Mouse (Mus musculus) myocyte (in vitro differentiated cells): ENCODE measurements around the gene Mcat. TPM values are rescaled to one million over a fixed set of nuclear protein-coding genes. Genes with fewer than 3 reads are reported as not detected.

Source experiments
- H3K27me3 ChIP-seq: one replicate; pipeline ENCODE4 v1.6.1; 2011; ENCODE audit not compliant: control insufficient read depth, insufficient read depth, insufficient read length
- H3K36me3 ChIP-seq: one replicate; pipeline ENCODE4 v1.6.1; 2011; ENCODE audit not compliant: control insufficient read depth, insufficient read depth
- H3K4me2 ChIP-seq: one replicate; pipeline ENCODE4 v1.6.1; 2011; ENCODE audit warnings: low read depth, control low read depth
- H3K4me3 ChIP-seq: one replicate; pipeline ENCODE4 v1.5.1; 2011; ENCODE audit warnings: mild to moderate bottlenecking, control low read depth, moderate library complexity
- H3K79me2 ChIP-seq: one replicate; pipeline ENCODE4 v1.6.1; 2011; ENCODE audit not compliant: control insufficient read depth, insufficient read depth
- H3ac ChIP-seq: one replicate; pipeline ENCODE4 v1.6.1; 2011; ENCODE audit not compliant: control insufficient read depth, insufficient read length
- CEBPB ChIP-seq: IDR thresholded peaks from 2 replicates; pipeline ENCODE4 v1.6.1; 2011; ENCODE audit warnings: mild to moderate bottlenecking, moderate library complexity; ENCODE audit not compliant: poor library complexity, insufficient read depth, severe bottlenecking
- E2F4 ChIP-seq: IDR thresholded peaks from one replicate; pipeline ENCODE4 v1.6.1; 2011; ENCODE audit warnings: mild to moderate bottlenecking, control low read depth, moderate library complexity; ENCODE audit not compliant: insufficient read depth
- MAX ChIP-seq: IDR thresholded peaks from one replicate; pipeline ENCODE4 v1.6.1; 2011; ENCODE audit warnings: low read depth, mild to moderate bottlenecking, control low read depth
- MYOD1 ChIP-seq, 3 experiments: IDR thresholded peaks; one replicate each; pipeline ENCODE4 v1.6.1; 2011; ENCODE audit warnings: control low read depth in 2 of 3, low read depth in 2 of 3, mild to moderate bottlenecking in 2 of 3, moderate library complexity in 1 of 3; ENCODE audit not compliant: insufficient read length in 2 of 3, control insufficient read depth in 1 of 3
- MYOG ChIP-seq, 3 experiments: IDR thresholded peaks; one replicate each; pipeline ENCODE4 v1.6.1; 2011; ENCODE audit warnings: control low read depth in 2 of 3, low read depth in 2 of 3, mild to moderate bottlenecking in 2 of 3; ENCODE audit not compliant: insufficient read length in 2 of 3, control insufficient read depth in 1 of 3, insufficient read depth in 1 of 3
- POLR2A ChIP-seq: IDR thresholded peaks from one replicate; pipeline ENCODE4 v1.6.1; 2011; ENCODE audit warnings: low read depth, mild to moderate bottlenecking, control low read depth, moderate library complexity; ENCODE audit not compliant: insufficient read length
- POLR2AphosphoS2 ChIP-seq: IDR thresholded peaks from one replicate; pipeline ENCODE4 v1.6.1; 2011; ENCODE audit warnings: low read depth, control low read depth; ENCODE audit not compliant: insufficient read length
- REST ChIP-seq: IDR thresholded peaks from one replicate; pipeline ENCODE4 v1.6.1; 2011; ENCODE audit warnings: mild to moderate bottlenecking, control low read depth, moderate library complexity; ENCODE audit not compliant: insufficient read depth, insufficient read length
- SRF ChIP-seq: IDR thresholded peaks from one replicate; pipeline ENCODE4 v1.6.1; 2011; ENCODE audit warnings: low read depth; ENCODE audit not compliant: control insufficient read depth, insufficient read length
- TCF12 ChIP-seq: IDR thresholded peaks from one replicate; pipeline ENCODE4 v1.6.1; 2011; ENCODE audit warnings: mild to moderate bottlenecking, control low read depth; ENCODE audit not compliant: poor library complexity, insufficient read depth, severe bottlenecking
- TCF3 ChIP-seq: IDR thresholded peaks from one replicate; pipeline ENCODE4 v1.6.1; 2011; ENCODE audit warnings: low read depth, control low read depth; ENCODE audit not compliant: insufficient read length
- USF1 ChIP-seq: IDR thresholded peaks from one replicate; pipeline ENCODE4 v1.6.1; 2011; ENCODE audit warnings: low read depth, mild to moderate bottlenecking, control low read depth, moderate library complexity
- polyA plus RNA-seq: library from polyadenylated mRNA; unstranded; fragments of >200 nt; fragmentation: generic; extraction: Trizol; gene quantifications from one replicate; pipeline ENCODE4 v1.2.1, GENCODE M21; 2012; ENCODE audit warnings: missing spikeins

Gene Mcat
- polyA plus RNA-seq, 1 experiment = 55.9 TPM

DNA sequence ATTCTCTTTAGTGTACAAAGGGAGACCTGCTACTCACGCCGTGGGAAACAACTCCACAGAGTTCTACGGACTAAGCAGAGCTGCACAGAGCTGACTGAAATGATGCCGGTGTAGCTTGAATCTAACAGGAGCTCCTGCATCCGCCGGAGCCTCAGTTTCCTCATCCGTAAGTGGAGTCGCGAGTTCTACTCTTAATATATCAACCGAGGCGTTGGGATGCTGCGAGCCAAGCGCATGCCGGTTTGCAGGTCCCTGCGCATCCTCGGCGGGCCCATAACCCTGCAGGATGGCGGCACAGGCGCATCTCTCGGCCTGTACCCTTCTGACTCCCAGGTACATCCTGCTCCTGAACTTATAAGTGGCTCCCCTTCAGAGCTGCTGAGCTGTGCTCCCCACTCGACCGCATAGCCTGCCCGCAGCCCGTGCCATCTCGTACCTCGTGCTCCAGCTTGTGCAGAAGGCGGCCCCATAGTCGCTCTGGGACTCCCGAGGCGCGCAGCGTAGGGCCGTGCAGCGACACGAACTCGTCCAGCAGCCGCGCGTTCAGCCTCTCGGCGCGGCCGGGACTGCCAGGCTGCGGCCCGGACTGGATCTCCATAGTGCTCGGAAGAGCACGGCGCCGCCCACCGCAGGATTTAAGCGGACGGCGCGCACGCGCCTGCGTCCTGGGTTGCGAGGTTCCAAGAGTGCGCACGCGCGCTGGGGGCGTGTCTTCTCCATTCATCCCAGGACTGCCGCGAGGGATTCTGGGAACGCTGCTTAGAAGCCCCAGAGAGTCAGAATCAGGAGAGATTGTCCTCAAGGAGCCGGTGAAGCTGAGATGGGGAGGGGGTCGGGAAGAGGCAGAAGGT lies 31.2 kb upstream of the Mcat start, which contains the start of gene Ttll12:
Ttll12 (minus strand) TSS at position 645 of the 851 bp plus-strand sequence.
- H3ac ChIP-seq = peak within 1 kb of the TSS; percentile 56
- peaks cover 49% of the 10 kb centered on the region for H3K79me2 ChIP-seq
- H3K4me2 ChIP-seq = peak within 1 kb of the TSS; percentile 98
- no peak for TF ChIP-seq SRF
- TF ChIP-seq POLR2A = peak; percentile 89
- peak; percentile 6 for TF ChIP-seq TCF3
- no peak for TF ChIP-seq MAX
- TF ChIP-seq USF1 = no peak
- no peak for TF ChIP-seq TCF12
- peak; percentile 80 for TF ChIP-seq POLR2AphosphoS2
- peak; percentile 46 for TF ChIP-seq E2F4
- peak in 2 of 3 experiments; percentile 13 to 54 for TF ChIP-seq MYOG (IDR thresholded peaks at IDR 0.05; ENCODE audit: control insufficient read depth in 1 of 3, insufficient read depth in 1 of 3, insufficient read length in 2 of 3, low read depth in 2 of 3)
- TF ChIP-seq REST = no peak
- TF ChIP-seq CEBPB = no peak
- no peak for TF ChIP-seq MYOD1 (IDR thresholded peaks at IDR 0.05; ENCODE audit: control insufficient read depth in 1 of 3, insufficient read length in 2 of 3, low read depth in 2 of 3)
- peak within 1 kb of the TSS; percentile 87 for H3K4me3 ChIP-seq
- H3K27me3 ChIP-seq = no peaks in the 10 kb centered on the region
- no peaks in the 10 kb centered on the region for H3K36me3 ChIP-seq

DNA sequence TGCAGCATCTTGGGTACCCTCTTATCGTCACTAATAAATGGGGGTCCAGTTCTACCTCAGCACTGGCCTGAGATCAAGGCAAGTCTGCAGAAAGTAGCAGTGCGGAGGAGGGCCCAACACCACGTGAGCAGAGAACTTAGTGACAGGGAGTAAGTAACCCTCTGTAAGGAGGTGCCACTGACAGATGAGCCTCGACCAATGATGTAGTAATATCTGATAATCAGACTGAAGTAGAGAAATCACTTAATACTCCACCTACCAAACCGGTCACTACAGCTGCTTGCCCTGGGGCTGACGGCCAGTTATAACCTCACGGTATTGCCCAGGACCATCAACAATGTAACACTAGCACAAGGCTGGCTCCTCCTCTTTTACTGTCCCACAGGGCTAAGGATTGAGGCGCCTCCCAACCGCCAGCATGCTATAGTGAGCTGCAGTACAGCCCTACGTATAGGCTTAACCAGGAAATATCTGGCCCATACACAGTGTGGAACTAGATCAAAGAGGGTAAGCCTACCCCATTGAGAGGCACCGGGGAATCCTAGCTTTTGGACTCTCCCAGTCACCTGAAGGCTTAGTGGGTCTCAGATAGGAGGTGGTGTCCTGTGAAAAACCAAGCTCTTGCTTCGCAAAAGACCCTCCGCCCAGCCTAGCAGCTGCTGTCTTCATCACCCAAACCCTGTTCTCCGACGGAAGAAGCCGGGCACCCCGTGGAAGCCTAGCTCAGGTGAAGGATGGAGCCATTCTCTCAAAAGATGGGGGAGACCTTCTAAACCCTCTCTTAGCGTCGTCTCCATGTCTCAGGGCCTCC lies 30.3 kb upstream of the Mcat start:
- Histone ChIP-seq H3K4me2 (peak overlapping the region; percentile 98), H3K27me3 (no peaks in the 10 kb centered on the region), H3ac (peak overlapping the region; percentile 56), H3K79me2 (peaks cover 50% of the 10 kb centered on the region), H3K36me3 (peaks cover 2% of the 10 kb centered on the region), H3K4me3 (peak overlapping the region; percentile 87)
- TF ChIP-seq USF1 = peak; percentile 74
- TF ChIP-seq SRF = no peak

- Histone ChIP-seq H3ac (no peak overlapping the region), H3K4me2 (peak overlapping the region; percentile 98), H3K36me3 (peaks cover 9% of the 10 kb centered on the region), H3K79me2 (peaks cover 50% of the 10 kb centered on the region), H3K27me3 (no peaks in the 10 kb centered on the region), H3K4me3 (peak overlapping the region; percentile 87)
- TF ChIP-seq MYOG (IDR thresholded peaks at IDR 0.05; ENCODE audit: control insufficient read depth in 1 of 3, insufficient read depth in 1 of 3, insufficient read length in 2 of 3, low read depth in 2 of 3) = peak in 1 of 3 experiments; percentile 30
- no peak for TF ChIP-seq POLR2AphosphoS2
- peak in 1 of 3 experiments; percentile 12 for TF ChIP-seq MYOD1 (IDR thresholded peaks at IDR 0.05; ENCODE audit: control insufficient read depth in 1 of 3, insufficient read length in 2 of 3, low read depth in 2 of 3)
Measured at GRCm38 (mm10) chr15:83593189-83593585, 29.6 kb upstream of the Mcat start.

DNA sequence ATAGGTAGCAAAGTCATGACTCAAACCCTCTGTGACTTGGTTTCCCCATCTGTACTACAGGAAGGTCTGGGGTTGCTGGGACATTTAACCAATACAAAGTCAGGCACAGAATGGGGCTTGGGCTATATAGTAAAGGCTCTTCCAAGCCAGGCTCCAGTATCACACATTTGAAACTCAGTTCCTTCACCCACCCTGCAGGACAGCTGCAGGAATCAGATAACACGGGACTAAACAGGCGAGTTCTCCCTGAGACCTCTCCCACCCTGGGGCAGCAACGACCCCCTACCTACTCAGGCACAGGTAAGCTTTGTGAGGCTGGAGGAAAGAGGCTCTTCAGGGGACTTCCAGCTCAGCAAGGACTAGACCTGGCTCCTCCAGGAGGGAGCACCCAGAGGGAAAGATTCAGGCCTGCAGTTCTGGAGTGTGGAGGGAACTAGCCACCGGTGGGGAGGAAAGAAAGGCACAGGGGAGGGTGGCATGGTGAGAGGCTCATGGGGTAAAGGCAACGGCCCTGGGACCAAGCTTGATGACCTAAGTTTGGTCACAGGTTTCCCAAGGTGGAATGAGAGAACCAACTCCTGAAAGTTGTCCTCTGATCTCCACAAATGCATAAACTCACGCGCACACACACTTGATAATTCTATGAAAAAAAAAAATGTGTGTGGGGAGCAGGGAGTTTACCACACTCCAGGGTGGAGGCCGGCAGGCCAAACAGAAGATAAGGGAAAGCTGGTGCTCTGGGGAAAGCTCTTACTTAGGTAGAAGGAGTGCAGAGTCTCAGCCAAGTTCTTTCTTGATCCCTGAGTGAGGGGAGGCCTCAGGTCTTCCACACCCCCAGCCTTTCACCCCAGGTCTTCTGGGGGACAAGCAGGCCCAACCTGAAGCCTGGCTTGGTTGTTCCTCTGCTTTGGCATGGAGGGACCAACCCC lies 28.9 kb upstream of the Mcat start:
- peak overlapping the region; percentile 98 for H3K4me2 ChIP-seq
- peak overlapping the region; percentile 87 for H3K4me3 ChIP-seq
- no peaks in the 10 kb centered on the region for H3K27me3 ChIP-seq
- no peak overlapping the region for H3ac ChIP-seq
- peaks cover 50% of the 10 kb centered on the region for H3K79me2 ChIP-seq
- no peak for TF ChIP-seq POLR2AphosphoS2
- TF ChIP-seq E2F4 = no peak
- TF ChIP-seq MYOD1 (IDR thresholded peaks at IDR 0.05; ENCODE audit: control insufficient read depth in 1 of 3, insufficient read length in 2 of 3, low read depth in 2 of 3) = peak in 1 of 3 experiments; percentile 38
- no peak for TF ChIP-seq TCF3
- peak in 1 of 3 experiments; percentile 42 for TF ChIP-seq MYOG (IDR thresholded peaks at IDR 0.05; ENCODE audit: control insufficient read depth in 1 of 3, insufficient read depth in 1 of 3, insufficient read length in 2 of 3, low read depth in 2 of 3)
- TF ChIP-seq TCF12 = no peak
- no peak for TF ChIP-seq REST
- TF ChIP-seq POLR2A = no peak
- no peak for TF ChIP-seq SRF
- TF ChIP-seq USF1 = no peak
- H3K36me3 ChIP-seq = peaks cover 9% of the 10 kb centered on the region
